Comparison of ENCODE assay signal across 9 mouse cellular contexts in the genomic region with DNA sequence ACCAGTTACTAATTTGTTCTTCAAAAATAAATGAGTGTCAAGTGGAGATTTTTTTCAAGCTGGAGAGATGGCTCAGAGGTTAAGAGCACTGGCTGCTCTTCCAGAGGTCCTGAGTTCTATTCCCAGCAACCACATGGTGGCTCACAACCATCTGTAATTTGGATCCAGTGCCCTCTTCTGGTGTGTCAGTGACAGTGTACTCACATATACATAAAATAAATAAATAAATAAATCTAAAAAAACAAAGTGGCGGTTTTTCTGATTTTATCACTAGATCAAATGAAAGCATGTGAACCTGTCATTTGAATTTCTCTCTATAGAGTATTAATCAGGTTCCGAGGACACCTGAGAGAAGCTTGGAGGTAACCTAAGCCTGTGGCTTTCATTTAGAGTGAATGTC. TPM values are rescaled to one million over a fixed set of nuclear protein-coding genes. Genes with fewer than 3 reads are reported as not detected.
DNase-seq lines count a peak whose midpoint lies in the region; ATAC-seq lines count a peak whose summit lies in the region.
"Had no signal": no experiment of that assay in that cellular context is flagged by ENCODE, and none has a peak within 500 bp of the region (broad histone marks: within the 10 kb centered on the region; RNA-seq: fewer than 3 reads in every experiment).

No protein-coding gene starts in this region.

- WGBS in heart, embryonic 14.5 days: 91% methylated on average over 2 of the region's 2 CpGs
- 94% methylated on average over 2 of the region's 2 CpGs for WGBS in heart, embryonic 10.5 days
- WGBS in lung, embryonic 15.5 days: 89% methylated on average over 2 of the region's 2 CpGs
- WGBS in intestine, embryonic 15.5 days: 94% methylated on average over 2 of the region's 2 CpGs
- WGBS in neural tube, embryonic 15.5 days: 95% methylated on average over 2 of the region's 2 CpGs

- no peaks in the 10 kb centered on the region for H3K9me3 ChIP-seq in heart, embryonic 14.5 days (ENCODE audit: control insufficient read depth, low read length)
- H3K9me3 ChIP-seq in heart, embryonic 10.5 days: no peaks in the 10 kb centered on the region
- H3K9me3 ChIP-seq in lung, embryonic 15.5 days: no peaks in the 10 kb centered on the region
- H3K9me3 ChIP-seq in intestine, embryonic 15.5 days: no peaks in the 10 kb centered on the region
- H3K9me3 ChIP-seq in neural tube, embryonic 15.5 days (replicated peaks): no peaks in the 10 kb centered on the region

- no peaks in the 10 kb centered on the region for H3K27me3 ChIP-seq in heart, embryonic 14.5 days (ENCODE audit: control insufficient read depth, insufficient read depth, low read length)
- H3K27me3 ChIP-seq in heart, embryonic 10.5 days (ENCODE audit: insufficient read depth, poor library complexity, severe bottlenecking): no peaks in the 10 kb centered on the region
- H3K27me3 ChIP-seq in lung, embryonic 15.5 days: no peaks in the 10 kb centered on the region
- H3K27me3 ChIP-seq in intestine, embryonic 15.5 days (replicated peaks): no peaks in the 10 kb centered on the region
- no peaks in the 10 kb centered on the region for H3K27me3 ChIP-seq in neural tube, embryonic 15.5 days (replicated peaks)

- H3K27ac ChIP-seq in heart, embryonic 14.5 days (replicated peaks in 1 of 2; ENCODE audit: control insufficient read depth in 1 of 2, insufficient read depth in 1 of 2, low read depth in 2 of 2, low read length in 2 of 2): no peak overlapping the region
- H3K27ac ChIP-seq in heart, embryonic 10.5 days: no peak overlapping the region
- no peak overlapping the region for H3K27ac ChIP-seq in lung, embryonic 15.5 days
- H3K27ac ChIP-seq in intestine, embryonic 15.5 days: no peak overlapping the region
- no peak overlapping the region for H3K27ac ChIP-seq in neural tube, embryonic 15.5 days (replicated peaks)

- no peak for DNase-seq in heart, embryonic 10.5 days (ENCODE audit: low spot score)
- DNase-seq in lung, postnatal 10 days: no peak
- no peak for DNase-seq in urinary bladder, adult 2 months (ENCODE audit: low spot score)
- DNase-seq in gastrocnemius, adult 18-20 months (ENCODE audit: low spot score): no peak
- DNase-seq: kidney, postnatal 10 days had no signal

- peaks cover 0 to 7% of the 10 kb centered on the region in 2 experiments; a peak in 1 of 4 replicates for H3K4me1 ChIP-seq in heart, embryonic 14.5 days (ENCODE audit: control insufficient read depth in 2 of 2, insufficient read depth in 2 of 2, low read length in 2 of 2)
- 0 out of 2 replicates have a peak, but pooled peaks cover 8% of the 10 kb centered on the region for H3K4me1 ChIP-seq in heart, embryonic 10.5 days
- H3K4me1 ChIP-seq in lung, embryonic 15.5 days: peaks cover 7% of the 10 kb centered on the region; the same call in 1 of the 2 replicates
- no peaks in the 10 kb centered on the region for H3K4me1 ChIP-seq in intestine, embryonic 15.5 days (replicated peaks)
- peaks cover 5% of the 10 kb centered on the region; the same call in 1 of the 2 replicates for H3K4me1 ChIP-seq in neural tube, embryonic 15.5 days

- peak overlapping the region; percentile 68; the same call in 1 of the 2 replicates for H3K4me2 ChIP-seq in heart, embryonic 14.5 days (ENCODE audit: low read length)
- peak overlapping the region; percentile 67; the same call in 1 of the 2 replicates for H3K4me2 ChIP-seq in lung, embryonic 15.5 days
- 0 out of 2 replicates have a peak overlapping the region, but pooled peaks have one; percentile 78 for H3K4me2 ChIP-seq in intestine, embryonic 15.5 days (replicated peaks)
- 0 out of 2 replicates have a peak overlapping the region, but pooled peaks have one; percentile 64 for H3K4me2 ChIP-seq in neural tube, embryonic 15.5 days

- no peak overlapping the region for H3K9ac ChIP-seq in heart, embryonic 14.5 days (ENCODE audit: low read length)
- H3K9ac ChIP-seq in lung, embryonic 15.5 days: no peak overlapping the region
- no peak overlapping the region for H3K9ac ChIP-seq in intestine, embryonic 15.5 days
- no peak overlapping the region for H3K9ac ChIP-seq in neural tube, embryonic 15.5 days (replicated peaks)

- peak overlapping the region in 1 of 2 experiments; percentile 63; a peak in 1 of 4 replicates for H3K4me3 ChIP-seq in heart, embryonic 14.5 days (ENCODE audit: control insufficient read depth in 1 of 2, insufficient read depth in 1 of 2, low read depth in 1 of 2, low read length in 2 of 2)
- no peak overlapping the region for H3K4me3 ChIP-seq in heart, embryonic 10.5 days
- no peak overlapping the region for H3K4me3 ChIP-seq in lung, embryonic 15.5 days
- H3K4me3 ChIP-seq in intestine, embryonic 15.5 days (replicated peaks): no peak overlapping the region
- H3K4me3 ChIP-seq in neural tube, embryonic 15.5 days (replicated peaks): no peak overlapping the region

- ATAC-seq in heart, embryonic 14.5 days (ENCODE audit: insufficient number of reproducible peaks, insufficient read depth, low FRiP score, low read depth): no peak
- ATAC-seq in lung, embryonic 15.5 days (ENCODE audit: borderline replicate concordance, extremely low read depth, low FRiP score, low TSS enrichment): no peak
- ATAC-seq in intestine, embryonic 15.5 days: no peak
- no peak for ATAC-seq in neural tube, embryonic 15.5 days (ENCODE audit: low FRiP score)

- H3K36me3 ChIP-seq in heart, embryonic 14.5 days (ENCODE audit: control insufficient read depth, insufficient read depth, low read length): peaks cover 30% of the 10 kb centered on the region
- peaks cover 25% of the 10 kb centered on the region; the same call in 1 of the 2 replicates for H3K36me3 ChIP-seq in heart, embryonic 10.5 days
- H3K36me3 ChIP-seq in lung, embryonic 15.5 days: peaks cover 7% of the 10 kb centered on the region; the same call in 1 of the 2 replicates
- H3K36me3 ChIP-seq in intestine, embryonic 15.5 days: no peaks in the 10 kb centered on the region
- H3K36me3 ChIP-seq in neural tube, embryonic 15.5 days: peaks cover 5% of the 10 kb centered on the region; the same call in 1 of the 2 replicates

RNA-seq across cellular contexts. Expression of a gene that starts 1.1 kb away (rescaled TPM):
- polyA plus RNA-seq in heart, embryonic 14.5 days (2014; fragmentation: Nextera tagmentation; extraction: Ambion mirVana): 13.8 and 15.2 TPM in 2 replicates
- 8.8 and 10.0 TPM in 2 replicates for polyA plus RNA-seq in heart, embryonic 10.5 days (2016; fragmentation: Nextera tagmentation; extraction: Ambion mirVana)
- polyA plus RNA-seq in lung, embryonic 15.5 days (2015; fragmentation: Nextera tagmentation; extraction: Ambion mirVana): 13.2 and 13.6 TPM in 2 replicates
- 12.3 and 13.0 TPM in 2 replicates for polyA plus RNA-seq in intestine, embryonic 15.5 days (2015; fragmentation: Nextera tagmentation; extraction: Ambion mirVana)
- 9.0 and 10.7 TPM in 2 replicates for polyA plus RNA-seq in neural tube, embryonic 15.5 days (2015; fragmentation: Nextera tagmentation; extraction: Ambion mirVana)
- 21.6 and 24.0 TPM in 2 replicates for polyA plus RNA-seq in urinary bladder, adult 2 months (2012; rRNA removed)
- total RNA-seq in gastrocnemius, adult 18-20 months (2021): 1 to 10 TPM; 2.9 to 3.6 TPM

RNA-seq across cellular contexts. Expression of a gene that starts 17.3 kb away (rescaled TPM):
- 31.6 and 32.5 TPM in 2 replicates for polyA plus RNA-seq in heart, embryonic 14.5 days (2014; fragmentation: Nextera tagmentation; extraction: Ambion mirVana)
- 32.4 and 39.0 TPM in 2 replicates for polyA plus RNA-seq in heart, embryonic 10.5 days (2016; fragmentation: Nextera tagmentation; extraction: Ambion mirVana)
- 27.3 and 27.9 TPM in 2 replicates for polyA plus RNA-seq in lung, embryonic 15.5 days (2015; fragmentation: Nextera tagmentation; extraction: Ambion mirVana)
- polyA plus RNA-seq in intestine, embryonic 15.5 days (2015; fragmentation: Nextera tagmentation; extraction: Ambion mirVana): 29.3 and 31.6 TPM in 2 replicates
- 34.2 and 34.4 TPM in 2 replicates for polyA plus RNA-seq in neural tube, embryonic 15.5 days (2015; fragmentation: Nextera tagmentation; extraction: Ambion mirVana)
- 43.4 and 51.4 TPM in 2 replicates for polyA plus RNA-seq in urinary bladder, adult 2 months (2012; rRNA removed)
- 10 to 100 TPM; 10.5 to 12.1 TPM for total RNA-seq in gastrocnemius, adult 18-20 months (2021)

RNA-seq across cellular contexts. Expression of a gene that starts 47.9 kb away (rescaled TPM):
- polyA plus RNA-seq in heart, embryonic 14.5 days (2014; fragmentation: Nextera tagmentation; extraction: Ambion mirVana): 317 and 327 TPM in 2 replicates
- polyA plus RNA-seq in heart, embryonic 10.5 days (2016; fragmentation: Nextera tagmentation; extraction: Ambion mirVana): 159 and 217 TPM in 2 replicates
- polyA plus RNA-seq in lung, embryonic 15.5 days (2015; fragmentation: Nextera tagmentation; extraction: Ambion mirVana): 232 and 243 TPM in 2 replicates
- polyA plus RNA-seq in intestine, embryonic 15.5 days (2015; fragmentation: Nextera tagmentation; extraction: Ambion mirVana): 175 and 233 TPM in 2 replicates
- polyA plus RNA-seq in neural tube, embryonic 15.5 days (2015; fragmentation: Nextera tagmentation; extraction: Ambion mirVana): 402 and 424 TPM in 2 replicates
- polyA plus RNA-seq in urinary bladder, adult 2 months (2012; rRNA removed): 83.8 and 126 TPM in 2 replicates
- 100 to 1,000 TPM; 340 to 369 TPM for total RNA-seq in gastrocnemius, adult 18-20 months (2021)
